Mouse (Mus musculus): ENCODE measurements around the gene Adgrl1. TPM values are rescaled to one million over a fixed set of nuclear protein-coding genes. Genes with fewer than 3 reads are reported as not detected.

Gene Adgrl1
- polyA plus RNA-seq, 1 experiment from 2014 or later: 14.4 TPM

DNA sequence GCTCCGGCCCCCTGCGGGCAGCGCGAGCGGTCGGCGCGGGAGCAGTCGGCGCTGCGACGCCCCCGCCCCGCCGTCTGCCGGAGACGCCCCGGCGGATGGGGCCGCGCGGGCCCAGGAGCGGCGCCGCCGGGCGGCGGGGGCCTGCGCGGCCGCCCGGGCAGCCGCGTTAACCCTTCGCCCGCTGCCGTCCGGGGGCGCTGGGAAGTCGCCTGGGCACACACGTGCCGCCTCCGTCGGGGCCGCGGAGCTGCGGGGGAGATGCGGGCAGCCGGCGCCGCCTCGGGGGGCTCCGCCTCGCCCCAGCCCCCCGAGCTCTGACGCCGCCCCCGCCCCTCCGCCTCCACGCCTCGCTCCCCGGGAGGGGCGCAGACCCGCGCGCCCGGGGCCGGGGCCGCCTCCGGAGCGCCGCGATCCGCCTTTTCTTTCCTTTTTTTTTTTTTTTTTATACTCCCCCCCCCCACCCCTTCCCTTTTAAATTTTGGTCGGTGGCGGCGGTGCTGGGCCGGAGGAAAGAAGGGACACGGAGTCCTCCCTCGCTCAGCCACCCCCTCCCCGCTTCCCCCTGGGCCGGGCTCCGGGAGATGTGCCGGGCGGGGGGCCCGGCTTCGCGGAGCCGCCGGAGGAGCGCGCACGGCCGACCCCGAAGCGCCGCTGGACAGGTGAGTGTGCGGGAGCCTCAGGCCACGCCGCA lies 506 bp downstream of the Adgrl1 start:
- WGBS: 1% methylated on average over 58 of the region's 100 CpGs
- H3K27me3 ChIP-seq (ENCODE audit: insufficient read depth, low read length): no peaks in the 10 kb centered on the region; the same call in 1 of the 2 replicates
- DNase-seq (ENCODE audit: low spot score) (peak; percentile 57), ATAC-seq (replicated peaks; ENCODE audit: low FRiP score, low read depth) (no peak)
- H3K27ac ChIP-seq: peak overlapping the region; percentile 91
- no peaks in the 10 kb centered on the region for H3K9me3 ChIP-seq (replicated peaks; ENCODE audit: low read length)
- H3K9ac ChIP-seq (ENCODE audit: low read depth, low read length): peak overlapping the region; percentile 86
- H3K4me1 ChIP-seq (replicated peaks; ENCODE audit: insufficient read depth, low read length): peaks cover 26% of the 10 kb centered on the region
- peak overlapping the region; percentile 69 for H3K4me3 ChIP-seq (replicated peaks; ENCODE audit: low read depth, low read length)
- H3K4me2 ChIP-seq (ENCODE audit: low read length): peak overlapping the region; percentile 81
- no peak for TF ChIP-seq CTCF (IDR thresholded peaks at IDR 0.05; ENCODE audit: low read depth)
- H3K36me3 ChIP-seq (ENCODE audit: insufficient read depth, low read length): no peaks in the 10 kb centered on the region

DNA sequence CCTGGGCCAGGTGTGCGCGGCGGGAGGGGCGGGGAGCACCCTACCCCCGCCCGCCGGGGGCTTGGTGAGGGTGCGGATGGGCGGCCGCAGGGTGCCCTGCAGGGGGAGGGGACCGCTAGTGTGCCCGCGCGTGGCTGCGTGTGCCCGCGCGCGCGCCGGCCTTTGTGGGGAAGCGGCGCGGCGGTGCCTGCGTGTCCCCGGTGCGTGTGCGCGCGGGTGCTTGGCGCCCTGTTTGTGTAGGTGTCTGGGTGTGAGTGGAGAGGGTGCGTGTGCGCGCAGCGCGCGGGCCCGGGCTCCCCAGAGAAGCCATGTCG lies 1.0 kb downstream of the Adgrl1 start:
- Histone ChIP-seq H3K36me3 (ENCODE audit: insufficient read depth, low read length) (no peaks in the 10 kb centered on the region), H3K27me3 (ENCODE audit: insufficient read depth, low read length) (no peaks in the 10 kb centered on the region; the same call in 1 of the 2 replicates), H3K4me3 (replicated peaks; ENCODE audit: low read depth, low read length) (peak overlapping the region; percentile 69), H3K9ac (ENCODE audit: low read depth, low read length) (peak overlapping the region; percentile 86), H3K9me3 (replicated peaks; ENCODE audit: low read length) (no peaks in the 10 kb centered on the region), H3K4me1 (replicated peaks; ENCODE audit: insufficient read depth, low read length) (peaks cover 26% of the 10 kb centered on the region), H3K27ac (peak overlapping the region; percentile 91; the same call in 1 of the 2 replicates), H3K4me2 (ENCODE audit: low read length) (peak overlapping the region; percentile 81)
- ATAC-seq (replicated peaks; ENCODE audit: low FRiP score, low read depth) (no peak), DNase-seq (ENCODE audit: low spot score) (peak; percentile 21)
- no peak for TF ChIP-seq CTCF (IDR thresholded peaks at IDR 0.05; ENCODE audit: low read depth)
- under 1% methylated on average over 36 of the region's 40 CpGs for WGBS

DNA sequence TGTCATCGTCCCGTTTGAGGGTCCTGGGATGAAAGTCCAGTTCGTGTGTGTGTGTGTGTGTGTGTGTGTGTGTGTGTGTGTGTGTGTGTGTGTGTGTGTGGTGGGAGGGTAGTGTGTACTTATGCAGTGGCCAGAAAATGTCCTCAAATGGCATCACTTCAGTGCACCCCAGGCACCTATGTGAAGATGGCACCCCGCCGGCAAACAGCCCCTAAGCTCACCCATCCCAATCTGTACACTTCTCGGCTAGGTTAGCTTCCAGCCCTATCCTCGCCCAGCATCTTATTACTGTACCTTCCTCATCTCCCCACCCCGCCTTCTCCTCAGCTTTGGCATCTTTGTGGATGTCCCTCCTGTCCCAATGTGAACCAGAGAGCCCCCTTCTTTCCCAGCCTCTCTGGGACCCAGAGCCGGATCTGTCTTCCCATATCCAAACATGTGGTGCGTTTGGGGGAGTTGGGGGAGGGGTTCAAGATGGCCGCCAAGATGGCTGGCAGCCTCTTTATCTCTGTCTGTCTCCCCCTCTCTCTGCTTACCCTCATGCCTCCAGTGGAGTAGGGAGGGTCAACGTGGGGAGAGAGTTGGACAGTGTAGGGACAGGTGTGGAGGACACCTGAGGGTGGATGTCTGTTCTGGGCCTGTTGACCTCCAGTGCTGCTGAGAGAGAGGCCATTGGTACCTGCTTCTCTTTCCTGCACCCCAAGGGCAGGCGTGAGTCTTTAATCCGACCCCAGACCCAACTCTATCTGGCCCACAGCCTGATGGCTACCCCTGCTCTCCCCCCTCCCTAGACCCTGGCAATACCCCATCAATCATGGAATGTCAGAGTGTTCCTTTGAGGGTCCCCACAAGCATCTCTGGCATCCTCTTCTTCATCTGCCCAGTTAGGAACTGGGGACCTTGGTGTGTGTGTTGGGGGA lies 1.9 kb downstream of the Adgrl1 start:
- no peaks in the 10 kb centered on the region for H3K36me3 ChIP-seq (ENCODE audit: insufficient read depth, low read length)
- WGBS: 18% methylated on average over 13 of the region's 14 CpGs
- H3K4me3 ChIP-seq (replicated peaks; ENCODE audit: low read depth, low read length): peak overlapping the region; percentile 69
- no peaks in the 10 kb centered on the region for H3K27me3 ChIP-seq (ENCODE audit: insufficient read depth, low read length)
- no peaks in the 10 kb centered on the region for H3K9me3 ChIP-seq (replicated peaks; ENCODE audit: low read length)
- peaks cover 26% of the 10 kb centered on the region for H3K4me1 ChIP-seq (replicated peaks; ENCODE audit: insufficient read depth, low read length)
- DNase-seq (ENCODE audit: low spot score): no peak
- peak overlapping the region; percentile 81 for H3K4me2 ChIP-seq (ENCODE audit: low read length)
- ATAC-seq (replicated peaks; ENCODE audit: low FRiP score, low read depth): no peak
- H3K27ac ChIP-seq: no peak overlapping the region
- H3K9ac ChIP-seq (ENCODE audit: low read depth, low read length): no peak overlapping the region
- TF ChIP-seq CTCF (IDR thresholded peaks at IDR 0.05; ENCODE audit: low read depth): no peak

DNA sequence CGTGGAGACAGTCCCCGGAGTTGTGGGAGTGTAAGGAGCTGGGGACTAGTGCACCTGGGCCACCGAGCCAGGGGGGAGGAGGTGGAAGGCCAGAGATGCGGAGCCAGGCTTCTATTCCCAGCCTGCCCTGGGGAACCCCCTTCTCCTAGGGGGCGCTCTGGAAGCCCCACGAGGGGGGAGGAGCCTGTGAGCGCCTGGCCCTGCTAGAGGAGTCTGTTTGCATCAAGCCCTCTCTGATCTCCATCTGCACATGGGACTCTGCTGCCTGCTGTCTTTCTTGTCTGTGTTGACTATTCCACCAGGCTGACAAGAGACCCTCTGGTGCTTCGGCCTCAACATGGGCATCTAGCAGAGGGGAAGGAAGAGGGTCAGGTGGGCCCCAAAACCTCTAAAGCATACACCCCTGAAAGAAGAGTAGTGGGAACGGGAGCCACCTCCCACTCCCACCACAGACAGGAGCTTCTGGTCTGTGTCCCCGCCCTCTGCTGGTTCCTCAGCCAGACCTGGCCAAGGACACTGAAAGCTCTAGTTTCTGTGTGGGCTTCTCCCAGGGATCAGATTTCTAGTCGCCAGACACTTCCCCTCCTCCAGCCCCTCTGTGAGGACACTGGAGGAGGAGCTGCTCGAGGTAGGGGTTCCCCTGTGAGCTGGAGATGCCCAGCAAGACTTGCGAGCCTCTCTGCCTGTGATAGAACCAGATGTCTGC lies 3.2 kb downstream of the Adgrl1 start:
- peak overlapping the region; percentile 81 for H3K4me2 ChIP-seq (ENCODE audit: low read length)
- H3K4me1 ChIP-seq (replicated peaks; ENCODE audit: insufficient read depth, low read length): peaks cover 26% of the 10 kb centered on the region
- no peaks in the 10 kb centered on the region for H3K27me3 ChIP-seq (ENCODE audit: insufficient read depth, low read length)
- H3K9me3 ChIP-seq (replicated peaks; ENCODE audit: low read length): no peaks in the 10 kb centered on the region
- WGBS: 16% methylated on average over 12 of the region's 13 CpGs
- TF ChIP-seq CTCF (IDR thresholded peaks at IDR 0.05; ENCODE audit: low read depth): peak; percentile 14; the same call in 1 of the 2 replicates
- peak overlapping the region; percentile 50; the same call in 1 of the 2 replicates for H3K27ac ChIP-seq
- peak overlapping the region; percentile 23; the same call in 1 of the 2 replicates for H3K9ac ChIP-seq (ENCODE audit: low read depth, low read length)
- ATAC-seq (replicated peaks; ENCODE audit: low FRiP score, low read depth) (no peak), DNase-seq (ENCODE audit: low spot score) (peak; percentile 92)
- no peaks in the 10 kb centered on the region for H3K36me3 ChIP-seq (ENCODE audit: insufficient read depth, low read length)
- H3K4me3 ChIP-seq (replicated peaks; ENCODE audit: low read depth, low read length): peak overlapping the region; percentile 5; the same call in 1 of the 2 replicates

DNA sequence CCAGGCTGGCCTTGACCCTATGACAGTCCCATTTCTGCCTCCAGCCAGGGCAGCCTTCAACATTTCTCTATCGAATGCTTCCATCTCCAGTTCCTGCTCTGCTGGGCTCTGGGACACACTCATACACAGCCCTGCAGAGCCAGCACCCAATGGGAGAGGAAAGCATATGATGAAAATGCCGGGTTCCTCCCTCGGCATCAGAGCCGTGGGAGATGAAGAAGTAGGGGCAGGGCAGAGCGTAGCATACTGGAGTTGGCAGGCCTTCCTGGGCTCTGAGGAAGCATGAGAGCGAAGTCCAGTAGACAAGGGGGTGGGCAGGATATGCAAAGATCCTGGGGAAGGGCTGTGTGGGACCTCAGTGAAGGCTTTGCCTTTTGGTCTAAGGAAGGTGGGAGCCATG lies 8.7 kb downstream of the Adgrl1 start:
- no peak overlapping the region for H3K4me3 ChIP-seq (replicated peaks; ENCODE audit: low read depth, low read length)
- WGBS: 53% methylated on average over 6 of the region's 6 CpGs
- ATAC-seq (replicated peaks; ENCODE audit: low FRiP score, low read depth) (no peak), DNase-seq (ENCODE audit: low spot score) (no peak)
- TF ChIP-seq CTCF (IDR thresholded peaks at IDR 0.05; ENCODE audit: low read depth): no peak
- no peaks in the 10 kb centered on the region for H3K36me3 ChIP-seq (ENCODE audit: insufficient read depth, low read length)
- no peaks in the 10 kb centered on the region for H3K9me3 ChIP-seq (replicated peaks; ENCODE audit: low read length)
- H3K4me1 ChIP-seq (replicated peaks; ENCODE audit: insufficient read depth, low read length): peaks cover 16% of the 10 kb centered on the region; the same call in 1 of the 2 replicates
- no peak overlapping the region for H3K9ac ChIP-seq (ENCODE audit: low read depth, low read length)
- H3K27me3 ChIP-seq (ENCODE audit: insufficient read depth, low read length): no peaks in the 10 kb centered on the region
- H3K27ac ChIP-seq: no peak overlapping the region
- no peak overlapping the region for H3K4me2 ChIP-seq (ENCODE audit: low read length)

DNA sequence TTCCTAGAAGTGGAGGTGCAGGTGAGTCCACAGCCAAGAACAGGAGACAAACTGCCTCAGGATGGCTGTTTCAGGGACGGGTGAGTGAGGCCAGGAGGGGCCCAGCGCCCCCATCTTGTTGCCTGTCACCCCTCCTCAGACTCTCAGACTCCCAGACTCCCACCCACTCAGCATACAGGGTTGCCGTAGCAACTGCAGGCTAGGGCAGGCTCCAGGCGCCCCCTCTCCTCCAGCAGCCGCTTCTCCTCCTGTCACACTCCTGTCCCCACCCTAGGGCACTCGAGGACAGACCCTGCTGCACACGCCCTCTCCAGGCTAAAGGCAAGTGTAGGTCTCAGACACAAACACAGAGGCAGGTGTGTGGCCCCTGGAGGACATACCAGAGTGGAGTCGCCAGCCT lies 9.4 kb downstream of the Adgrl1 start:
- ATAC-seq (replicated peaks; ENCODE audit: low FRiP score, low read depth): no peak
- no peak for TF ChIP-seq CTCF (IDR thresholded peaks at IDR 0.05; ENCODE audit: low read depth)
- DNase-seq (ENCODE audit: low spot score): no peak
- Histone ChIP-seq H3K4me3 (replicated peaks; ENCODE audit: low read depth, low read length) (no peak overlapping the region), H3K36me3 (ENCODE audit: insufficient read depth, low read length) (no peaks in the 10 kb centered on the region), H3K4me1 (replicated peaks; ENCODE audit: insufficient read depth, low read length) (peaks cover 9% of the 10 kb centered on the region; the same call in 1 of the 2 replicates), H3K27ac (no peak overlapping the region), H3K9me3 (replicated peaks; ENCODE audit: low read length) (no peaks in the 10 kb centered on the region), H3K9ac (ENCODE audit: low read depth, low read length) (no peak overlapping the region), H3K27me3 (ENCODE audit: insufficient read depth, low read length) (no peaks in the 10 kb centered on the region), H3K4me2 (ENCODE audit: low read length) (no peak overlapping the region)
- WGBS: 42% methylated on average over 8 of the region's 8 CpGs

Measured in kidney, postnatal 0 days (tissue).